Mouse (Mus musculus): Measurements from ENCODE around the gene Serpina12. TPM values are rescaled to one million over a fixed set of nuclear protein-coding genes. Genes with fewer than 3 reads are reported as not detected.
A peak's percentile ranks its signal among the peaks of the same experiment; 100 is the strongest.

The Serpina12 gene
- polyA plus RNA-seq, 1 experiment from 2014 or later: not detected

GRCm38 (mm10) chr12:104033752-104034151, 10.5 kb downstream of the Serpina12 start:
- Histone ChIP-seq H3K4me1 (ENCODE audit: control insufficient read depth, insufficient read depth, low read length) (no peaks in the 10 kb centered on the region), H3K27ac (ENCODE audit: low read length) (no peak overlapping the region), H3K27me3 (replicated peaks; ENCODE audit: control insufficient read depth, insufficient read depth, low read length) (no peaks in the 10 kb centered on the region), H3K4me2 (ENCODE audit: low read depth, low read length) (no peak overlapping the region), H3K4me3 (ENCODE audit: low read length) (no peak overlapping the region), H3K9ac (ENCODE audit: low read depth, low read length) (no peak overlapping the region), H3K9me3 (ENCODE audit: control insufficient read depth, low read length) (no peaks in the 10 kb centered on the region), H3K36me3 (ENCODE audit: control insufficient read depth, insufficient read depth, low read length) (no peaks in the 10 kb centered on the region)
- WGBS: 78% methylated on average over 1 of the region's 1 CpGs
- no peak for ATAC-seq

DNA sequence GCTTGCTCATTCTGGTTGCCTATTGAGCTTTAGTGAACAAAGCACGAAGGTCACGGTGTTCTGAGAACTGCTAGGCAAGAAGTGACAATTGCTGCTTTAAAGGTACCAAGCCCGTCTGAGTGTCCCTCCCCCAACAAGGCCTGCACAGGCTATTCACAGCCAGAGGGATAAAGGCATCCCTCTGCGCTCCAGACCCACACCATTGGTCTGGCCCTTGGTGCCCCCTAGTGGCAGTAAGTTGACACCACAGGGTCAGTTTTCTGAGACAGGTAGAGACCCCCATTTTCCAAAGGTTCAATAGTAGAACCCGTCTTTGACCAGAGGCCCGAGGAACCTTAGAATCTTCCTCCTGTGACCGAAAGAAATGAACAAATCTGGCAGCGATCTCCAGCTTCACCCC, 14.3 kb downstream of the Serpina12 start:
- WGBS: 51% methylated on average over 8 of the region's 8 CpGs

GRCm38 (mm10) chr12:104015280-104015679, 29.0 kb downstream of the Serpina12 start:
- no peaks in the 10 kb centered on the region for H3K9me3 ChIP-seq (ENCODE audit: control insufficient read depth, low read length)
- H3K4me2 ChIP-seq (ENCODE audit: low read depth, low read length): no peak overlapping the region
- no peak overlapping the region for H3K27ac ChIP-seq (ENCODE audit: low read length)
- no peak overlapping the region for H3K4me3 ChIP-seq (ENCODE audit: low read length)
- 75% methylated on average over 3 of the region's 3 CpGs for whole genome bisulfite sequencing
- no peaks in the 10 kb centered on the region for H3K4me1 ChIP-seq (ENCODE audit: control insufficient read depth, insufficient read depth, low read length)
- H3K27me3 ChIP-seq (replicated peaks; ENCODE audit: control insufficient read depth, insufficient read depth, low read length): no peaks in the 10 kb centered on the region
- no peak overlapping the region for H3K9ac ChIP-seq (ENCODE audit: low read depth, low read length)
- ATAC-seq: no peak
- H3K36me3 ChIP-seq (ENCODE audit: control insufficient read depth, insufficient read depth, low read length): no peaks in the 10 kb centered on the region

More for the DNA sequence above, 14.3 kb downstream of the Serpina12 start:
- Histone ChIP-seq H3K4me2 (ENCODE audit: low read depth, low read length) (no peak overlapping the region), H3K4me3 (ENCODE audit: low read length) (no peak overlapping the region), H3K27ac (ENCODE audit: low read length) (no peak overlapping the region), H3K9ac (ENCODE audit: low read depth, low read length) (no peak overlapping the region), H3K4me1 (ENCODE audit: control insufficient read depth, insufficient read depth, low read length) (no peaks in the 10 kb centered on the region), H3K36me3 (ENCODE audit: control insufficient read depth, insufficient read depth, low read length) (no peaks in the 10 kb centered on the region), H3K9me3 (ENCODE audit: control insufficient read depth, low read length) (no peaks in the 10 kb centered on the region), H3K27me3 (replicated peaks; ENCODE audit: control insufficient read depth, insufficient read depth, low read length) (no peaks in the 10 kb centered on the region)
- ATAC-seq: no peak

DNA sequence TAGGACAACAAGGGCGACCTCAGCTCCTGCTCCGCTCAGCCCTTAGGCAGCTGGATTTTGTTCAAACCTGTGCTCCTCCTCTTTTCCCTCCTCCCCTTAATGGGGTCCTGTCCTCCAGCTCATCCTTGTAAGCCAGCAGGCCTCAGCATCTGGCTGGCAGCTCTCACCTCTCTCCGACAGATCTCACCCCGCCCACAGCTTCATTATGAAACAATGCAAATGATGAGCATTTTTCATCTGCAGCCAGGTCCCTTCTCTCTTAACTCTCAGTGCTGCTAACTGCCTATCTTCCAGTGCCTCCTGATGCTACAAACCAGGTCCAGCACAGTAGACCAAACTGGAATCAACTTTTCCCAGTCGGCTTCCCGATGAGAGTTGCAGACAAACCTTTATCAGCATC, 30.6 kb downstream of the Serpina12 start, which contains the start of gene Serpina9:
Gene Serpina9 (minus strand): TSS at position 136 of the 400 bp plus-strand sequence.
- H3K4me3 ChIP-seq (ENCODE audit: low read length): no peak within 1 kb of the TSS
- 80% methylated on average over 6 of the region's 6 CpGs for WGBS

DNA sequence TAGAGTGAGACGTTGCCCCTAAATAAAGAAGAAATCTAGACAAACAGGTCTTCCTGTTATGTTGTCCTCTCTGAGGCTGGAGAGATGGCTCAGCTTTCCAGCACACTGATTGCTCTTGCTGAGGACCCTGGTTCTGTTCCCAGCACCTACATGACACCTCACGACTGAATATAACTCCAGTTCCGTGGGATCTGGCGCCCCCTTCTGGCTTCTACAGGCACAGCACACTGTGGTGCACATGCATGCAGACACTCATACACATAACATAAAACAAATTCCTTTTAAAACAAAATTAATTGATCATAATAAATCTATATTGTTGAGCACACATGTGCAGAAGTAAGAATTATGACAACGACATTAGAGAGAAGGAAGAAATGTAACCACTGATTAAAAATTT, 39.6 kb downstream of the Serpina12 start:
- Histone ChIP-seq H3K9me3 (ENCODE audit: control insufficient read depth, low read length) (no peaks in the 10 kb centered on the region), H3K9ac (ENCODE audit: low read depth, low read length) (no peak overlapping the region), H3K4me3 (ENCODE audit: low read length) (no peak overlapping the region), H3K4me1 (ENCODE audit: control insufficient read depth, insufficient read depth, low read length) (no peaks in the 10 kb centered on the region), H3K27ac (ENCODE audit: low read length) (no peak overlapping the region), H3K36me3 (ENCODE audit: control insufficient read depth, insufficient read depth, low read length) (no peaks in the 10 kb centered on the region), H3K4me2 (ENCODE audit: low read depth, low read length) (no peak overlapping the region), H3K27me3 (replicated peaks; ENCODE audit: control insufficient read depth, insufficient read depth, low read length) (no peaks in the 10 kb centered on the region)
- WGBS: 84% methylated on average over 5 of the region's 5 CpGs
- no peak for ATAC-seq

More for the DNA sequence above, 30.6 kb downstream of the Serpina12 start, which contains the start of gene Serpina9:
- H3K36me3 ChIP-seq (ENCODE audit: control insufficient read depth, insufficient read depth, low read length): no peaks in the 10 kb centered on the region
- no peaks in the 10 kb centered on the region for H3K4me1 ChIP-seq (ENCODE audit: control insufficient read depth, insufficient read depth, low read length)
- no peak within 1 kb of the TSS for H3K27ac ChIP-seq (ENCODE audit: low read length)
- H3K9me3 ChIP-seq (ENCODE audit: control insufficient read depth, low read length): no peaks in the 10 kb centered on the region
- H3K4me2 ChIP-seq (ENCODE audit: low read depth, low read length): no peak within 1 kb of the TSS
- ATAC-seq: no peak
- no peak within 1 kb of the TSS for H3K9ac ChIP-seq (ENCODE audit: low read depth, low read length)
- H3K27me3 ChIP-seq (replicated peaks; ENCODE audit: control insufficient read depth, insufficient read depth, low read length): no peaks in the 10 kb centered on the region

- Histone ChIP-seq H3K9ac (ENCODE audit: low read depth, low read length) (no peak overlapping the region), H3K9me3 (ENCODE audit: control insufficient read depth, low read length) (no peaks in the 10 kb centered on the region), H3K36me3 (ENCODE audit: control insufficient read depth, insufficient read depth, low read length) (no peaks in the 10 kb centered on the region), H3K27me3 (replicated peaks; ENCODE audit: control insufficient read depth, insufficient read depth, low read length) (no peaks in the 10 kb centered on the region), H3K4me3 (ENCODE audit: low read length) (no peak overlapping the region), H3K4me1 (ENCODE audit: control insufficient read depth, insufficient read depth, low read length) (no peaks in the 10 kb centered on the region), H3K27ac (ENCODE audit: low read length) (no peak overlapping the region), H3K4me2 (ENCODE audit: low read depth, low read length) (no peak overlapping the region)
- 38% methylated on average over 4 of the region's 4 CpGs for WGBS
- no peak for ATAC-seq
Measured at GRCm38 (mm10) chr12:104003238-104003612, 41.0 kb downstream of the Serpina12 start.

DNA sequence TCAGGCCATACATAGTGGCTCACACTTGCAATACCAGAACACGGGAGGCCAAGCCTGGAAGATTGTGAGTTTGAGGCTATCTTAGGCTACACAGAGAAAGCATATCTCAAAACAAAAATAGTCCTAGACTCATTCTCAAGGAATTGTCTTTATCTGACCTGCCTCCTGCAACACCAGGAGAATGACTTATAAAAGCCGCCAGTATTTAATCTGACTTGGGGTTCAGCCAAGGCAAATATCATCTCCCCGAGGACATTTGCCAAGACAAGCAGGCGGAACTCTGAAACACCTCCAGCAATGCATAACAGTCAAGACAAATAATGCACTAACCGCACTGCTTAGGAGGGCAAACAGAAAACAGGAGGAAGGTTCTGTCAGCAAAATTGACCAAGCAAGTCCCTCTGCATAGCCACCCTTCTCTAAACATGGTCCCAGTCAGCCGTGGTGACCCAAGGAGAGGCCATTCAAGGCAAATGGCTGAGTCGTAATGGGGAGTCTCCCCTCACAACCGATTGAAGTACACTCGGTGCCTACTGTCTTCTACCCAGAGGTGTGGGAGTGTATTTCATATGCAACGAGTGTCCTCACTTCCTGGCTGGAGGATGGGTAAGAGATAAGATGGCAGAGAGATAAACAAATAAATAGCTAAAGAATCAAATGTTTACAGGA, 41.5 kb downstream of the Serpina12 start:
- ATAC-seq: peak; percentile 23; the same call in 1 of the 2 replicates
- no peak overlapping the region for H3K27ac ChIP-seq (ENCODE audit: low read length)

GRCm38 (mm10) chr12:104000594-104000993, 43.6 kb downstream of the Serpina12 start:
- WGBS: 90% methylated on average over 3 of the region's 3 CpGs
- ATAC-seq: no peak
- H3K36me3 ChIP-seq (ENCODE audit: control insufficient read depth, insufficient read depth, low read length): no peaks in the 10 kb centered on the region

More for the DNA sequence above, 41.5 kb downstream of the Serpina12 start:
- Histone ChIP-seq H3K4me2 (ENCODE audit: low read depth, low read length) (no peak overlapping the region), H3K9me3 (ENCODE audit: control insufficient read depth, low read length) (no peaks in the 10 kb centered on the region), H3K27me3 (replicated peaks; ENCODE audit: control insufficient read depth, insufficient read depth, low read length) (no peaks in the 10 kb centered on the region), H3K36me3 (ENCODE audit: control insufficient read depth, insufficient read depth, low read length) (no peaks in the 10 kb centered on the region), H3K9ac (ENCODE audit: low read depth, low read length) (no peak overlapping the region), H3K4me3 (ENCODE audit: low read length) (no peak overlapping the region), H3K4me1 (ENCODE audit: control insufficient read depth, insufficient read depth, low read length) (no peaks in the 10 kb centered on the region)
- 48% methylated on average over 10 of the region's 10 CpGs for WGBS

GRCm38 (mm10) chr12:103999611-104000010, 44.6 kb downstream of the Serpina12 start:
- no peak overlapping the region for H3K9ac ChIP-seq (ENCODE audit: low read depth, low read length)

More at GRCm38 (mm10) chr12:104000594-104000993, 43.6 kb downstream of the Serpina12 start:
- Histone ChIP-seq H3K4me1 (ENCODE audit: control insufficient read depth, insufficient read depth, low read length) (no peaks in the 10 kb centered on the region), H3K9me3 (ENCODE audit: control insufficient read depth, low read length) (no peaks in the 10 kb centered on the region), H3K9ac (ENCODE audit: low read depth, low read length) (no peak overlapping the region), H3K4me3 (ENCODE audit: low read length) (no peak overlapping the region), H3K27me3 (replicated peaks; ENCODE audit: control insufficient read depth, insufficient read depth, low read length) (no peaks in the 10 kb centered on the region), H3K27ac (ENCODE audit: low read length) (no peak overlapping the region), H3K4me2 (ENCODE audit: low read depth, low read length) (no peak overlapping the region)

More at GRCm38 (mm10) chr12:103999611-104000010, 44.6 kb downstream of the Serpina12 start:
- no peaks in the 10 kb centered on the region for H3K27me3 ChIP-seq (replicated peaks; ENCODE audit: control insufficient read depth, insufficient read depth, low read length)
- H3K4me3 ChIP-seq (ENCODE audit: low read length): no peak overlapping the region
- H3K4me2 ChIP-seq (ENCODE audit: low read depth, low read length): no peak overlapping the region
- H3K27ac ChIP-seq (ENCODE audit: low read length): no peak overlapping the region
- 87% methylated on average over 8 of the region's 8 CpGs for WGBS
- no peak for ATAC-seq
- H3K9me3 ChIP-seq (ENCODE audit: control insufficient read depth, low read length): no peaks in the 10 kb centered on the region
- no peaks in the 10 kb centered on the region for H3K4me1 ChIP-seq (ENCODE audit: control insufficient read depth, insufficient read depth, low read length)
- H3K36me3 ChIP-seq (ENCODE audit: control insufficient read depth, insufficient read depth, low read length): no peaks in the 10 kb centered on the region

All from intestine, embryonic 16.5 days (tissue).